Mouse (Mus musculus) layer of hippocampus, adult 11-12 months (tissue): ENCODE measurements at regions not wholly inside any gene's neighbourhood (a gene's known extent, or its start where the extent isn't known, plus 50 kb on each side); places are given as distances from the start of the nearest gene placed in this dataset.
A peak's percentile ranks its signal among the peaks of the same experiment; 100 is the strongest.

Experiments used
- DNase-seq: peaks from one replicate; pipeline ENCODE4 v3.0.0; 2022; ENCODE audit warnings: low spot score

- peak; percentile 70 for DNase-seq
Measured at GRCm38 (mm10) chr7:55710872-55711558, 57.0 kb upstream of the Siglech start.
